Mouse (Mus musculus) testis, postnatal 14 days (tissue): ENCODE results near the gene Lef1.

Source experiments
- DNase-seq: peaks from one replicate; pipeline ENCODE4 v3.0.0; 2021; ENCODE audit warnings: low spot score

The Lef1 gene

GRCm38 (mm10) chr3:131190239-131190638, 80.0 kb downstream of the Lef1 start:
- no peak for DNase-seq

DNA sequence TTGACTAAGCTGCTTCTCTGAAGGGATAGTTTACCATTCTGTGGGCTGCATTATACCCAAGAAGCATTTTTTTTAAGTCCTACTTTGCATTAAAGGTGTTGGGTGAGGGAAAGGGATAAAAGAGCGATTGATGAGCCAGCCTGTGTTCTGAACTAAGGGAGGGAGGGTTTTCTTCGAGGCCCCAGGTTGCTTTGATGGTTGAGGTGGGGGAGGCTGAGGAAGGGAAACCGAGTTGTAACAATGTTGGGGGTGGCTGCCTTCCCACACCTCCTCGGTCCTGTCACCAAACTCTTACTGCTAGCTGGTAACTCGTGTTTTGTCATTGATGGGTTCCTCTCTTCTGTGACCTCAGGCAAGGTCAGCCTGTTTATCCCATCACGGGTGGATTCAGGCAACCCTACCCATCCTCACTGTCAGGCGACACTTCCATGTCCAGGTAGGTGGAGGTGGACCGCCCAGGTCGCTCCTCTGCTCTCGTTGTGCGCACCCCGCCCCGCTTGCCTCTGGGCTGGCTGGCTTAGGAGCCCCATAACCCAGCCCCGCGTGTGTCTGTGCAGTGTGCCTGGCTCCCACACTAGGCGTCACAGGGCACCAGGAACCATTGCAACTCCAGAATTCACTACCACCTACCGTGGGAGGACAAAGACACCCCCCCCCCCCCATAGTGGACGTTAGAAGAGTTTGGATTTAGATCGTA, 80.5 kb downstream of the Lef1 start:
- DNase-seq = no peak

- no peak for DNase-seq
Observed at GRCm38 (mm10) chr3:131191454-131191853, 81.2 kb downstream of the Lef1 start.

DNA sequence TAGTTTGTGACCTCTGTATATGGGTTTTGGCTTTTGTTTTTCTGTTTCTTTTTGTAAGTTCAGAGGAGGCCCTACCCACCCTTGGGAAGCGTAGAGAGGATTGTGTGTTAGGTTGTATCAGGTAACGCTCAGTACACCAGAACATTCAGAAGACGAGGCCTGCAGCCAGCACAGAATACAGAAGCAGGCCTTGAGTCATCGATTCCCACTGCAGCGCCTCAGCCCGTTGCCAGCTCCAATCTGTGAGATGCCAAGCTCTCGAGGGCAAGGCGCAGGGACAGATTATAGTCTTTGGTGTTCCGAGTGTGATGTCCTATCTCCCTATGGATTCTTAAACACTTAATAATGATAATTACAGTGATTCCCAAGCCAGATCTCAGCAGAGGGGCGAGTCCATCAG, 85.8 kb downstream of the Lef1 start:
- no peak for DNase-seq

GRCm38 (mm10) chr3:131196507-131197019, 86.3 kb downstream of the Lef1 start:
- no peak for DNase-seq

GRCm38 (mm10) chr3:131198991-131199390, 88.7 kb downstream of the Lef1 start:
- no peak for DNase-seq

GRCm38 (mm10) chr3:131199590-131200288, 89.5 kb downstream of the Lef1 start:
- DNase-seq = no peak

- no peak for DNase-seq
Observed at GRCm38 (mm10) chr3:131202311-131202710, 92.0 kb downstream of the Lef1 start.

- no peak for DNase-seq
Observed at GRCm38 (mm10) chr3:131207846-131208245, 97.6 kb downstream of the Lef1 start.

- no peak for DNase-seq
Observed at GRCm38 (mm10) chr3:131208265-131208891, 98.1 kb downstream of the Lef1 start.

DNA sequence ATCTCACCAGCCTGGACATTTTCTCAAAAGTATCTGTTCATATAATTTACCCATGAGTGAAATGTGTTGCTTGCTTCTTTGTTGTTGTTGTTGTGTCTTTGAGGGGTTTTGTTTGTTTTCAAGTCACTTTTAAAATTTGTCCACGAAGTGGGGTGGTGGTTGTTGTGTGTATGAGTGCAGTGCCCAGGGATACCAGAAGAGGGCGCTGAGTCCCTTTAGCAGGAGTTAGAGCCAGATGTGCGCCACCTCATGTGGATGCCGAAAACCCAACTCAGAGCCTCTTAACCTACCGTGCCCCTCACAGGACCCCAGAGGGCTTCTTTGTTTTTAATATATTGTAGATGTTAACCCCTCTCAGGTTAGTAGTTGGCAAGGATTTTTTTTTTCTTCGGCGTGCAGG, 101.9 kb downstream of the Lef1 start:
- no peak for DNase-seq

GRCm38 (mm10) chr3:131214060-131214658, 103.9 kb downstream of the Lef1 start:
- no peak for DNase-seq

DNA sequence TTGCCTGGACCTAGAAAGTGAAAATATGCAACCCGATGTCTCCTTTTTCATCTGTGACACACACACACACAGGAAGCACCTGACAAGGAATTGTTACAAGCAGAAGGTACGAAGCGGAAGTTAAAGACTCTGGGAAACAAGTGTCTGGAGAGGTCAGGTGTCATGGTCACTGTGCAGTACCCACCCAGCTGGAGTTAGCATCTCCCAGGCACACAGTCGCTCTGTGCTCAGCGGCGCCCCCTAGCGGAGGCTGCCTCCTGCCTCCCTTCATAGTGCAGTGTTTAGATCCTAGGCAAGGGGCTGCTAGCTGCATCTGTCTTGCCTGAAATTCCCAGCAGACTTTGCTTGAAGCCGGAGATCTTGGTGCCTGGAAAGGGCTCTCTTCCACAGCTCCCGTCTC, 104.6 kb downstream of the Lef1 start:
- DNase-seq = no peak

GRCm38 (mm10) chr3:131218636-131219390, 108.5 kb downstream of the Lef1 start:
- no peak for DNase-seq

GRCm38 (mm10) chr3:131228083-131228482, 117.8 kb downstream of the Lef1 start:
- DNase-seq = peak; percentile 22

GRCm38 (mm10) chr3:131237061-131237460, 126.8 kb downstream of the Lef1 start:
- DNase-seq = no peak

- DNase-seq = no peak
Observed at GRCm38 (mm10) chr3:131237785-131238633, 127.7 kb downstream of the Lef1 start.

DNA sequence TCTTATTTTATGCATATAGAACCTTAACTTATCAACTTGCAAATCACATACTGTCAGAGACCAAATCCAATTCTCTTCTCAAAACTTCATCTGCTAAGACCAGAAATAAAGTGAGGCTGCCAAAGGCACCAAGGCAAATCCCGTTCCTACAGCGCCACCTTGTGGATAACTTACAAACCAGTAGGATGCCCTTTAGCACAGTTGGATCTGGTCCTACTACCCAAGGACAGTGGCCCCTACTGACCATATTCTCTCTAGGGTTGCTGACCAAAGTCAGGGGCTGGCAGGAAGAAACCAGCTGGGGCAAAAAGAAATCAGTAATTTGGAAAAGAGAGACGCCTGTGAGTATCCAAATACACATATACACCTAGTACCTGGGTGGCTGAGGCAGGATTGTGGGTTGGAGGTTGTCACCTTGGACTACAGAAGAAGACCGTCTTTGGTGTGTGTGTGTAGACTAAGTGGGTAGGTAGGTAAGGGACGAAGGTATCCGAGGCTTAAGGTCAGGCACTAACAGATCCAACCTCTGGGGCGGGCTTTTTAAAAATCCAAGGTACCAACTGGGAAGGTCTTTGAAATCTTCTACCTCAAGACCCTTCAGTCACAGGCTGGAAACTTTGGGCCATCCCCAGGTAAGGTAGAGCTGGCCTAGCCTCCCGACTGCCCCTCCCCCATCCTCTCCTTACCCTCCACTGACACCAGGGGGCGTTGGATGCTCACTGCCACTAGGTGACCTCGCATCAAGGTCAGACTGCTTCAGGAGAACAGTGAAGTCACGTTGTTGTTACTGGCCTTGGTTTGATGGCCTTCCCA, 135.7 kb downstream of the Lef1 start:
- peak; percentile 62 for DNase-seq

GRCm38 (mm10) chr3:131246579-131247046, 136.3 kb downstream of the Lef1 start:
- DNase-seq = no peak

- no peak for DNase-seq
Observed at GRCm38 (mm10) chr3:131247447-131247846, 137.2 kb downstream of the Lef1 start.
